3 mouse cellular contexts compared by ENCODE assay signal in genomic region chr15:80868603-80869002, GRCm38 (mm10).
DNase-seq lines count a peak whose midpoint lies in the region; ATAC-seq and TF ChIP-seq lines count a peak whose summit lies in the region.
"Not testable (repeated sequence)": the region's sequence is repeated elsewhere in the genome, so short reads cannot be mapped to it uniquely, and the experiment has no call there.

No protein-coding gene starts in this region.

- not testable (repeated sequence) for H3K4me3 ChIP-seq in MEL (ENCODE audit: control insufficient read depth in 1 of 2, insufficient read depth in 1 of 2, low read depth in 2 of 2, low read length in 2 of 2)

- TF ChIP-seq POLR2A in MEL (IDR thresholded peaks at IDR 0.05; ENCODE audit: control insufficient read depth in 1 of 2, insufficient read depth in 1 of 2, low read depth in 1 of 2, low read length in 2 of 2, poor library complexity in 1 of 2) = not testable (repeated sequence)

- CTCF ChIA-PET in Patski (lab: Charles Lee) = interaction anchor here (1.8 kb wide), 1 partner anchor 15 kb away, joined by 5 read pairs; no protein-coding TSS in a partner anchor

- DNase-seq in MEL (ENCODE audit: low read depth, low spot score) = peak; percentile 20
- DNase-seq in Patski (ENCODE audit: low read depth, low spot score) = not testable (repeated sequence)
- peak; percentile 4 for DNase-seq in heart, adult 11 months

- POLR2A ChIA-PET in Patski (lab: Charles Lee) = interaction anchor here (0.6 to 0.8 kb wide), 3 partner anchors 19 to 71 kb away, joined by 3 to 4 read pairs (median 4); no protein-coding TSS in a partner anchor

- not testable (repeated sequence) for H3K79me2 ChIP-seq in MEL (ENCODE audit: control insufficient read depth, insufficient read depth, low read length, poor library complexity)

- not testable (repeated sequence) for H3K4me1 ChIP-seq in MEL (ENCODE audit: control insufficient read depth in 1 of 2, insufficient read depth in 2 of 2, low read length in 2 of 2)

- not testable (repeated sequence) for TF ChIP-seq RAD21 in MEL (IDR thresholded peaks at IDR 0.05; ENCODE audit: low read depth, low read length)

- not testable (repeated sequence) for H3K9me3 ChIP-seq in MEL (replicated peaks; ENCODE audit: insufficient read depth, low read length)

- H3K27me3 ChIP-seq in MEL (ENCODE audit: control insufficient read depth in 1 of 2, insufficient read depth in 2 of 2, low read length in 2 of 2); Patski: not testable (repeated sequence)

- not testable (repeated sequence) for H3K36me3 ChIP-seq in MEL (ENCODE audit: control insufficient read depth in 1 of 2, insufficient read depth in 2 of 2, low read length in 2 of 2)

- TF ChIP-seq CTCF in MEL (IDR thresholded peaks at IDR 0.05 in 2 of 3, conservative IDR thresholded peaks at IDR 0.05 in 1 of 3; ENCODE audit: control insufficient read depth in 1 of 3, insufficient read depth in 1 of 3, low read depth in 2 of 3, low read length in 3 of 3, poor library complexity in 1 of 3, severe bottlenecking in 1 of 3) = not testable (repeated sequence)
- TF ChIP-seq CTCF in Patski (IDR thresholded peaks at IDR 0.05) = peak; percentile 13

- in situ Hi-C loops in Patski (cut with MboI; ENCODE audit: low pct_unique_long_range_greater_than_20kb) = not testable (repeated sequence)

- H3K9ac ChIP-seq in MEL (ENCODE audit: control insufficient read depth, low read depth, low read length, poor library complexity, severe bottlenecking) = not testable (repeated sequence)

- ATAC-seq in Patski = not testable (repeated sequence)

- not testable (repeated sequence) for TF ChIP-seq EP300 in MEL (IDR thresholded peaks at IDR 0.05; ENCODE audit: low read depth in 1 of 2, low read length in 2 of 2)

- not testable (repeated sequence) for H3K27ac ChIP-seq in MEL (ENCODE audit: control insufficient read depth, low read depth, low read length)

TF ChIP-seq in MEL, 35 proteins besides CTCF, POLR2A, EP300 and RAD21:
- TF ChIP-seq TBP (IDR thresholded peaks at IDR 0.05; ENCODE audit: low read depth, low read length) = peak; percentile 91
